Mouse (Mus musculus) left cerebral cortex, adult 2 months (tissue): ENCODE measurements around the gene Pgpep1l. TPM values are rescaled to one million over a fixed set of nuclear protein-coding genes. Genes with fewer than 3 reads are reported as not detected.

ENCODE experiments used
- DNase-seq, 2 experiments: peaks; one replicate each; pipeline ENCODE4 v3.0.0; 2021 to 2022; ENCODE audit warnings: low spot score in 2 of 2, mixed read lengths in 1 of 2; ENCODE audit errors: extremely low spot score in 1 of 2
- H3K27ac ChIP-seq: fragments of 200-600 bp; 2 replicates; pipeline ENCODE4 v1.8.1; 2022
- H3K4me3 ChIP-seq: fragments of 200-600 bp; 2 replicates; pipeline ENCODE4 v1.8.1; 2022
- CTCF ChIP-seq: fragments of 200-600 bp; IDR thresholded peaks from 2 replicates; pipeline ENCODE4 v1.8.1; 2022; ENCODE audit warnings: antibody characterized with exemption, mild to moderate bottlenecking, moderate library complexity
- intact Hi-C: fragments of 180-260 bp; cut with DNase I; formaldehyde crosslinking; loops from one replicate; pipeline ENCODE4 v1.15.1; 2025
- total RNA-seq, 2 experiments: library from RNA; stranded (reverse); gene quantifications; 2 replicates each; pipeline ENCODE4 v1.2.3; 2021

Pgpep1l gene
- total RNA-seq, 2 experiments from 2014 or later, result 1.9 to 3.1 TPM

- no peak for DNase-seq
- H3K4me3 ChIP-seq, result no peak overlapping the region
- H3K27ac ChIP-seq, result no peak overlapping the region
- intact Hi-C loops, result loop anchor here (5.0 kb wide), 1 partner anchor 78 kb away; no protein-coding TSS in a partner anchor
- TF ChIP-seq CTCF, result no peak
Measured at GRCm38 (mm10) chr7:68224006-68224405, 40.0 kb downstream of the Pgpep1l start.

DNA sequence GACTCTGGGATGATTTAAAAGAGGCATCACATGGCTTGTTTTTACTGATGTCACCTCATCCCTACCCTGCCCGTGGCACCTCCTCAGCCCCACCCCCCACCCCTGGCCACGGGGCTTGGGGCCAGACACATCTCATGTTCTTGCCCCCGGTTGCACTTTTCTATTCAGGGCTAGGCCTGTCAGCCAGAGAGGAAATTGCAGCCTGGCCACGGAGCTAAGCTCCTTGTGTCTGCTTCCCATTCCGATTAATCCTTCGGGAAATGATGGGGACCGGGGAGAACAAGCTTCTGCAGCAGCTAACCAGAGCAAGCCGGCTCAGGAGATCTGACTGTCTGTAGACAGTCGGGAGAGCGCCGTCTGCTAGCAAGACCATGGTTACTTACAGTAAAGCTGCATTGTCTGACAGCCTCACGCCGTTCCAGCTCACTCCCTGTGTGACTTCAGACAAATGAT, 40.7 kb downstream of the Pgpep1l start:
- intact Hi-C loops, result loop anchor here (5.0 kb wide), 1 partner anchor 79 kb away; no protein-coding TSS in a partner anchor
- DNase-seq, result no peak
- H3K4me3 ChIP-seq, result no peak overlapping the region
- no peak for TF ChIP-seq CTCF
- H3K27ac ChIP-seq, result no peak overlapping the region

DNA sequence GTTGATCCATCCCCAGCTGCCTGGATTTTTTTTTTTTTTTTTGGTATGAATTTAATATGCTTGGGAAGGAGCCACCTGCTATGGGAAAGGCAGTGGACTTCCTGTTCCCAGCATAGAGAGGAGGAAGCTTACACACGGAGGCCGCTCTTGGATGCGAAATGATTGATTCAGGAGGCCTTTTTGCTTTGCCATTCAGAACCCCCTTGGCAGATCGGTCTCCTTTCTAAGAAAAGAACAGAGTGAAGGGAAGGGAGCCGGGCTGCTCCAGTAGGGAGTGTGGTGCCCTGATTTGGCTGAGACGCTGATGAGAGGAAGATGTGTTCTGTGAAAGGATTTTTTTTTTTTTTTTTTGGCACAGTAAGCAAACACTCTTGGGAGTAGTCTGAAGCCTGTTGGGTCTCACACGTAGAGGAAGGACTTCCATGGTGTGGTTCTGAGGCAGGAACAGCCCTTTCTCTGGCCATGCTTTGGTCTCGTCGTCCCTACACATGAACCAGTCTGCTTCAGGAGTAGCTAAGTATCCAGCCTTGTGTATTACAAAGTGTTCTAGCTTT, 42.3 kb downstream of the Pgpep1l start:
- TF ChIP-seq CTCF, result no peak
- intact Hi-C loops, result loop anchor here (5.0 kb wide), 1 partner anchor 81 kb away; no protein-coding TSS in a partner anchor
- DNase-seq, result no peak
- Histone ChIP-seq H3K4me3 (no peak overlapping the region), H3K27ac (0 out of 2 replicates have a peak overlapping the region, but pooled peaks have one; percentile 11)

- Histone ChIP-seq H3K27ac (no peak overlapping the region), H3K4me3 (no peak overlapping the region)
- no peak for DNase-seq
- no peak for TF ChIP-seq CTCF
- intact Hi-C loops, result no loop called here
Measured at GRCm38 (mm10) chr7:68218879-68219278, 45.2 kb downstream of the Pgpep1l start.

DNA sequence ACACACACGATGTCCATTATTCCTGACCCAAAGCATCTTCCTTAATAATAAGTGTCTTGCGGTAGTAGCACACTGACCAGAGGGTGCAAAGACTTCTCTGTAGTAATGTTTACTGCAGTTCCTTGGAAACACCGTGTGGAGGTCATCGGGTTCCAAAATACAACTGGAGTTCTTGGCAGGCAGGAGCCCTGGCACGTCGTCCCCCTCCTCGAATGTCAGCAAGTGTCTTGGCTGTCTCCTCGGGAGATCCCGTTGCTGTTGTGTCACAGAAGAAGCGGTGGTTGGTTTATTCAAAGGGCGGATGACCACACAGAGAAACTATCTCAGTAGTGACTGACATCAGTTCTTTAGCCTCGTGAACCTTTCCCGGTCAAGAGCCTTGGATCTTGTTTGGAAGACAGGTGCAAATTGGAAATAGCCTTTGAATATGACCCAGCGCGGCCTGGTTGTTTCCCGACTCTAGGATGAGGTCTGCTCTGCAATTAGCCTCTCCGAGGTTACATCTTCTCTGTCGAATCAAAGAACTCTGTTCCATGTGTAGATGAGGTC, 48.4 kb downstream of the Pgpep1l start:
- Histone ChIP-seq H3K4me3 (no peak overlapping the region), H3K27ac (no peak overlapping the region)
- intact Hi-C loops, result no loop called here
- no peak for DNase-seq
- TF ChIP-seq CTCF, result no peak

GRCm38 (mm10) chr7:68213842-68214241, 50.2 kb downstream of the Pgpep1l start:
- no peak for DNase-seq
- Histone ChIP-seq H3K4me3 (no peak overlapping the region), H3K27ac (no peak overlapping the region)
- intact Hi-C loops, result no loop called here
- TF ChIP-seq CTCF, result no peak

DNA sequence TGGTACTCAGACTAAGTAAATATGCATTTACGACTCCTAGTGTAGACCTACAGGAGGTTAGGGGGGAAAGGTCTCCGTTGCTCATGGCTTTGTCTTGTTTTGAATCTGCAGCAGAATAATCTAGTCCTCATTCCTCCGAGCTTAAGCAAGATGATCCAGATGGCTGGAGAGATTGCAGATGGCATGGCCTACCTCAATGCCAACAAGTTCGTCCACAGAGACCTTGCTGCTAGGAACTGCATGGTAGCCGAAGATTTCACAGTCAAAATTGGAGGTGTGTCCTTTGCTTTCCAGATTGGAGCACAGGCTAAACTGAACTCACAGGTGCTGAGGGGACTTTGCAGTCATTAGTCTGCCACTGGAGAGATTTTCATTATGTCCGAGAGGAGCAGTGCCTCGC, 52.1 kb downstream of the Pgpep1l start:
- Histone ChIP-seq H3K27ac (no peak overlapping the region), H3K4me3 (no peak overlapping the region)
- no peak for TF ChIP-seq CTCF
- intact Hi-C loops, result no loop called here
- no peak for DNase-seq

DNA sequence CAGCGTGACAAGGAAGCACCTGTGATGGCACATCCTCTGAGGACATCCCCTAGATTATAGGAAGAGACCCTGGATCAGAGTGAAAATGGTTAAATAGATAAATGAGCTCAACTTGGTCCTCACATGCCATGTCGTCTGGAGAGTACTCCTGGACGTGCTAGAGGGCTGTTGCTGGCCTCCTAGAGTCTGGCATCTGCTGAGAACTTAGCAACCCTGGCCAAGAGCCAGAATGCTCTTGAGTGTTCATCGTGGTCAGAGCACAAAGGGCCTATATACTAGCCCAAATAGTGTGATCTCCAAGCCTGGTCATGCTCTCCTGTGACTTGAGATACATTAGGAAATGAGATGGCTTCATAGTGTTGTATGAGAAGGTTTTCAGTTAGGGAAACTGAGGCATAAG, 53.6 kb downstream of the Pgpep1l start:
- H3K4me3 ChIP-seq, result no peak overlapping the region
- no peak overlapping the region for H3K27ac ChIP-seq
- TF ChIP-seq CTCF, result no peak
- no peak for DNase-seq
- intact Hi-C loops, result no loop called here

DNA sequence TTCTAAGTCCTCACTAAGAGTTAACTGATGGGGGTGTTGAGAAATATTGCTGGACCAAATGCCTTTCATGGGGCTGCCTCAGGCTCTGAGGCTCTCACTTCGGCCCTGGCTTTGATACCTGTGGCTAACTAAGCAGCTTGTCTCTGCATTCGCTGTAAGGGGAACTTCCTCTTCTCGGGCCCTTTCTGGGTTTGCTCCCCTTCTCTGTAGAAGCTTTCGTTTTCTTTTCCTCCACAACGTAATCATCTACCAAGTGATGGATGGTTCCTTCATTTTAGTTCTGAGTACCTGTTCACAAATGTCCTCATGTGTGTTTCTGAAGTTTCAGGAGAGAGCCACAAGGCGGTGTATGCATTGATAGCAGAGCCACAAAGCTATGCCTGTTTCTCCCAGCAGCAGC, 55.0 kb downstream of the Pgpep1l start:
- intact Hi-C loops, result no loop called here
- H3K27ac ChIP-seq, result no peak overlapping the region
- DNase-seq, result no peak
- TF ChIP-seq CTCF, result no peak
- no peak overlapping the region for H3K4me3 ChIP-seq

DNA sequence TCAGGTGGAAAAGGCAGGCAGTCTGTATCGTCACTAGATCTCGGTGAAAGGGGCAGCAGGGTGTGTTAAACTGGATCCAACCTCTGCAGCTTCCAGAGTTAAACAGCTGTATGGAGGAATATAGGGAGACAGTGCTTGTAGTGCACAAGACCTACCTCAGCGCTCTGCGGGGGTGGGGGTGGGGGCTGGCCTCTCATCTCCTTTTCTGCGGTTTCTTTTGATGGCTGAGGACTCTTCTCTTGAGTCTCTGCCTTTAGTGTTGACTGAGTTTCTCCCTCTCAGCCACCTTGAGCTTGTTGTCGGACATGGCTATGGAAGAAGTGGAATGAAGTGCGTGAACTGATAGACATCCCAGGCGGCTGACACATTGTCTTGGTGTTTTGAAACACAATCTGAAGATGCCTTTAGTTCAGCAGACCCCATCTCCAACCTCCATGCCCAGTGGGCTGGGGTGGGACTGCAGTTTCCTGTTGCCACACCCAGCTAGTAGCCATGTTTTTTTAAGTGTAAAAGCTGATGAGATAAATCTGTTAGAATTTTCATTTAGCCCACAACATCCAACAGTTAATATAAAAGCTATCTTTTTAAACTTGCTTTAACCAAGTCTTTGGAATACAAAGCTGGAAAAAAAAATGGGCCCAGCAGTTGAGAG, 58.1 kb downstream of the Pgpep1l start:
- DNase-seq, result no peak

DNA sequence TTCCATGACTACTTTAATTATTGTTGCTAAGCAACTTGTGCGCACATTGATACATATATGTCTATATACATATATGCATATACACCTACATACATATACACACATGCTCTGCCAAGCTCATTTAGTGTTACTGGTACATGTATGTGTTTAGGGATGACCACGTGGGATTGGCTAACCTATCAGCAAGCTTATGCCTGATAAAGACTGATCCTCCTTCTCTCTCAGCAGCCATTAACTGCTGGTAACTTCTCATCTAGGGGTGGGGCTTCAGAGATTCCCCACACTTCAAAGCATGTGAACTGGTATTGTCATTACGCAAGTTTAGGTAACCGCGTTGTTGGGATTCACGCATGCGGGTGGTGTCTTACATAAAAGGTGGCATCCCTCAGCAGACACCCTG, 64.4 kb downstream of the Pgpep1l start:
- intact Hi-C loops, result no loop called here
- no peak for TF ChIP-seq CTCF
- no peak for DNase-seq
- H3K27ac ChIP-seq, result no peak overlapping the region
- H3K4me3 ChIP-seq, result no peak overlapping the region

More for the DNA sequence above, 58.1 kb downstream of the Pgpep1l start:
- TF ChIP-seq CTCF, result no peak
- Histone ChIP-seq H3K27ac (no peak overlapping the region), H3K4me3 (no peak overlapping the region)
- intact Hi-C loops, result no loop called here

DNA sequence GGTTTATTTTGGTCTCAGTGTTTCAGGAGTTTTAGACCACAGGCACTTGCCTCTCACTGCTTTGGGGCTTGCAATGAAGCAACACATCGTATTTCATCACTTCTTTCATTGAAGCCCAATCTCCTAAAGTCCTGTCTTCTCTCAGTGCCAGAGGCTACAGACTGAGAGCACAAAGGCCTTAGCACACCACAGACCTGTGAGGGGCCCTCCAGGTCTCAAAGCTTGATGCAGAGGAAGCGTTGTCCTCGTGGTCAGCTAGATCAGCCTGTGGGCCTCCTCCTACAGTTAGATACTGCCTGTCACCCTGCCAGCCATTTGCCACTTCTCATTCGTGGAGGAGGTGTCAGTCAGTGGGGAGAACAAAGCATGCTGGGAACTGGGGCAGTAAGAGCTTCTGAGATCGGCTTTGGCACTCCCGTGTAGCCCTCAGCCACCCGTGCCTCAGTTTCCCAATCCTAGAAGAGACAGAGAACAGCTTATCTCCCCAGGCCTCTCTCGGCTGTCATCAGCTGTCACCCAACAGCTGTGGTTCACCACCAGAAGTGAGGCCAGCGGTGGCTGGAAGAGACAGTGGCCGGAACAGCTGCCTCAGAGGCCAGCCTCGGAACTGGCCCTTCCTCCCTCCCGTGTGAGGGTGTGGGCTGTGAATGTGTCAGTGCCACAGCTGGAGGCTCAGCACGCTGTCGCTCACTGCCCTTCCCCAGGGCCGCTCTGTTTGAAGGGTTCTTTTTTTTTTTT, 69.9 kb downstream of the Pgpep1l start:
- intact Hi-C loops, result no loop called here
- no peak for DNase-seq
- no peak for TF ChIP-seq CTCF
- Histone ChIP-seq H3K27ac (no peak overlapping the region), H3K4me3 (no peak overlapping the region)
